Mouse (Mus musculus) small intestine, adult 2 months (tissue): Measurements from ENCODE around the gene Kras. TPM values are rescaled to one million over a fixed set of nuclear protein-coding genes. Genes with fewer than 3 reads are reported as not detected.

ENCODE experiments used
- H3K27ac ChIP-seq: fragments of 200-500 bp; 2 replicates; pipeline ENCODE4 v1.5.1; 2012; ENCODE audit warnings: low read depth, low read length, control low read depth, inconsistent platforms; ENCODE audit not compliant: insufficient read depth
- H3K27me3 ChIP-seq: fragments of 200-500 bp; 2 replicates; pipeline ENCODE4 v1.6.1; 2012; ENCODE audit warnings: mild to moderate bottlenecking, moderate library complexity, low read length, inconsistent platforms; ENCODE audit not compliant: control insufficient read depth, insufficient read depth
- H3K36me3 ChIP-seq: fragments of 200-500 bp; 2 replicates; pipeline ENCODE4 v1.6.1; 2012; ENCODE audit warnings: mild to moderate bottlenecking, low read length, control low read depth, inconsistent platforms; ENCODE audit not compliant: control insufficient read depth, insufficient read depth
- H3K4me1 ChIP-seq: fragments of 200-500 bp; 2 replicates; pipeline ENCODE4 v1.6.1; 2012; ENCODE audit warnings: low read length, inconsistent platforms, mixed read lengths; ENCODE audit not compliant: control insufficient read depth, insufficient read depth, insufficient read length
- H3K4me3 ChIP-seq: fragments of 200-500 bp; 2 replicates; pipeline ENCODE4 v1.5.1; 2012; ENCODE audit warnings: low read depth, mild to moderate bottlenecking, control low read depth, inconsistent platforms, low read length, moderate library complexity
- CTCF ChIP-seq: fragments of 200-500 bp; IDR thresholded peaks from 2 replicates; pipeline ENCODE4 v1.5.1; 2012; ENCODE audit warnings: low read depth, mild to moderate bottlenecking, control low read depth, inconsistent platforms, low read length, moderate library complexity, mixed read lengths; ENCODE audit not compliant: insufficient replicate concordance, insufficient read length; ENCODE audit errors: extremely low read depth
- POLR2A ChIP-seq: fragments of 200-500 bp; IDR thresholded peaks from 2 replicates; pipeline ENCODE4 v1.6.1; 2012; ENCODE audit warnings: low read depth, mild to moderate bottlenecking, control low read depth, inconsistent platforms, low read length, moderate library complexity
- WGBS: fragments of 180-500 bp; shearing (Covaris S2); methylation state at CpG from one replicate; pipeline ENCODE4 v1.1.7; 2018; 5-methylcytosine and 5-hydroxymethylcytosine counted together
- polyA plus RNA-seq: library from polyadenylated mRNA; depleted of rRNA; stranded (reverse); fragments of >200 nt; gene quantifications from 2 replicates; pipeline ENCODE4 v1.2.3, GENCODE M21; 2012

Gene Kras
- polyA plus RNA-seq, 1 experiment, result 26.3 TPM

GRCm38 (mm10) chr6:145187093-145188088 lies 62.6 kb downstream of the Kras start:
- 55% methylated on average over 27 of the region's 27 CpGs for WGBS
- Histone ChIP-seq H3K36me3 (no peaks in the 10 kb centered on the region), H3K27ac (no peak overlapping the region), H3K4me3 (peak overlapping the region; percentile 51; the same call in 1 of the 2 replicates), H3K27me3 (no peaks in the 10 kb centered on the region), H3K4me1 (no peaks in the 10 kb centered on the region)
- TF ChIP-seq CTCF, result peak; percentile 26; the same call in 1 of the 2 replicates
- no peak for TF ChIP-seq POLR2A

GRCm38 (mm10) chr6:145186096-145186495 lies 63.9 kb downstream of the Kras start:
- Histone ChIP-seq H3K27ac (no peak overlapping the region), H3K36me3 (no peaks in the 10 kb centered on the region), H3K27me3 (no peaks in the 10 kb centered on the region), H3K4me1 (no peaks in the 10 kb centered on the region), H3K4me3 (no peak overlapping the region)
- WGBS, result 93% methylated on average over 1 of the region's 1 CpGs
- no peak for TF ChIP-seq CTCF

GRCm38 (mm10) chr6:145182044-145182443 lies 68.0 kb downstream of the Kras start:
- H3K27me3 ChIP-seq, result no peaks in the 10 kb centered on the region
- 49% methylated on average over 8 of the region's 8 CpGs for WGBS
- TF ChIP-seq CTCF (no peak), POLR2A (no peak)
- no peaks in the 10 kb centered on the region; the same call in 1 of the 2 replicates for H3K4me1 ChIP-seq
- H3K36me3 ChIP-seq, result no peaks in the 10 kb centered on the region
- no peak overlapping the region for H3K27ac ChIP-seq
- H3K4me3 ChIP-seq, result no peak overlapping the region

GRCm38 (mm10) chr6:145179665-145180064 lies 70.4 kb downstream of the Kras start:
- Histone ChIP-seq H3K4me1 (peaks cover 6% of the 10 kb centered on the region), H3K36me3 (no peaks in the 10 kb centered on the region), H3K4me3 (no peak overlapping the region), H3K27me3 (no peaks in the 10 kb centered on the region), H3K27ac (no peak overlapping the region)
- TF ChIP-seq POLR2A, result no peak
- TF ChIP-seq CTCF, result peak; percentile 60; the same call in 1 of the 2 replicates
- 55% methylated on average over 6 of the region's 6 CpGs for WGBS

GRCm38 (mm10) chr6:145176474-145176873 lies 73.6 kb downstream of the Kras start:
- WGBS, result 81% methylated on average over 10 of the region's 10 CpGs
- H3K4me1 ChIP-seq, result peaks cover 14% of the 10 kb centered on the region
- H3K27me3 ChIP-seq, result no peaks in the 10 kb centered on the region
- H3K4me3 ChIP-seq, result no peak overlapping the region
- no peak overlapping the region for H3K27ac ChIP-seq
- no peaks in the 10 kb centered on the region for H3K36me3 ChIP-seq
- TF ChIP-seq CTCF (no peak), POLR2A (no peak)

- Histone ChIP-seq H3K27ac (no peak overlapping the region), H3K4me3 (no peak overlapping the region), H3K27me3 (no peaks in the 10 kb centered on the region), H3K36me3 (no peaks in the 10 kb centered on the region), H3K4me1 (peaks cover 14% of the 10 kb centered on the region)
- WGBS, result 22% methylated on average over 9 of the region's 9 CpGs
- TF ChIP-seq POLR2A, result no peak
- TF ChIP-seq CTCF, result no peak
These were observed 74.5 kb downstream of the Kras start for GRCm38 (mm10) chr6:145175571-145175981.

- Histone ChIP-seq H3K4me3 (no peak overlapping the region), H3K36me3 (no peaks in the 10 kb centered on the region), H3K4me1 (peaks cover 14% of the 10 kb centered on the region), H3K27me3 (no peaks in the 10 kb centered on the region), H3K27ac (peak overlapping the region; percentile 42; the same call in 1 of the 2 replicates)
- TF ChIP-seq CTCF (no peak), POLR2A (no peak)
- 16% methylated on average over 11 of the region's 11 CpGs for WGBS
These were observed 76.3 kb downstream of the Kras start for GRCm38 (mm10) chr6:145173781-145174191.
